Mouse (Mus musculus): ENCODE results near the gene Lrrc26. TPM values are rescaled to one million over a fixed set of nuclear protein-coding genes. Genes with fewer than 3 reads are reported as not detected.
"Not testable (repeated sequence)": the region's sequence is repeated elsewhere in the genome, so short reads cannot be mapped to it uniquely, and the experiment has no call there.

Lrrc26 gene
- polyA plus RNA-seq, 1 experiment from 2014 or later, result 0.46 TPM

DNA sequence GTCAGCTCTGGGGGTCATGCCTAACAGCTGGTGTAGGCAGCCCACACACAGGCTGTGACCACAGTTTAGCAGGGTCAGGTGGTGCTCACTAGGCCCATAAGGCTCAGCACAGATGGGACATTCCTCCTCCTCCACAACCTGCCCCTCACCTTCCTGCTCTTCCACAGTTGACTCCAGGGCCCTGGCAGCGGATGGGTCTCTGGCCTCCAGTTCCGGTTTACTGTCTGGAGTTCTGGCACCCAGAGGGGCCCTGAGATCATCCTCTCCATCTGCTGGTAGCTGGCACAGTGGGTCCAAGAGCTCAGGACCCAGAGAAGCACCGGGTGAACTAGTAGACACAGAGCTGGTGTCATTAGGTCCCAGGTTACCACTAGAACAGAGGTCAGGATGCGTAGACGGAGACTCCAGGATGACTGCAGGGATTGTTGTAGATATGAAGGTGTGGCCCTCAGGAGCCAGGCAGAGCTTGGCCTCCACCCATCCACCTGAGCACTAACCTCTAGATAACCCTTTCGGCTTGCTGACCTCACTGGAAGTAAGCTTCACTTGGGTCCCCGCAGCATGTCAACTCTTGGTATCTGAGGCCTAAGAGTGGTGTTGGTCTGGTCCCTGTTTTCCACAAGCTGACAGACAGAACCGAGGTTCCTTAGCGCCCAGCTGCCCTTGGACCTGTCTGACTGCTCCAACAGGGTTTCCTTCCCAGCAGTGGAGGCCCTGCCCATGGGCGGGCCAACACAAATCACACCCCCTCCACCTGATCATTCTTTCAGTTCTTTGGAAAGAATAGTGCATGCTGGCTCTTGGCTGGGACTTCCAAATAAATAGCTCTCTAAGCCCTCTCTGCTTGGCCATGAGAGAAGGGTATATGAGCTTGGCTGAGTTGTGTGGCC, 43.3 kb upstream of the Lrrc26 start, which contains the start of gene AL732309.1:
Gene AL732309.1, minus strand, starts transcription at position 681 of the 890 bp plus-strand sequence.
- no peak for ATAC-seq (ENCODE audit: insufficient read depth)
- TF ChIP-seq CTCF (IDR thresholded peaks at IDR 0.05; ENCODE audit: low read depth), result no peak
- Histone ChIP-seq H3K27me3 (ENCODE audit: insufficient read depth, low read length) (peaks cover 20% of the 10 kb centered on the region), H3K9me3 (ENCODE audit: low read depth, low read length) (no peaks in the 10 kb centered on the region), H3K4me1 (ENCODE audit: insufficient read depth) (no peaks in the 10 kb centered on the region), H3K36me3 (ENCODE audit: insufficient read depth) (peaks cover 50% of the 10 kb centered on the region), H3K4me2 (no peak within 1 kb of the TSS), H3K4me3 (ENCODE audit: low read depth, low read length) (no peak within 1 kb of the TSS), H3K9ac (no peak within 1 kb of the TSS), H3K27ac (ENCODE audit: low read depth) (no peak within 1 kb of the TSS)
- 84% methylated on average over 10 of the region's 10 CpGs for WGBS
- DNase-seq, result no peak

DNA sequence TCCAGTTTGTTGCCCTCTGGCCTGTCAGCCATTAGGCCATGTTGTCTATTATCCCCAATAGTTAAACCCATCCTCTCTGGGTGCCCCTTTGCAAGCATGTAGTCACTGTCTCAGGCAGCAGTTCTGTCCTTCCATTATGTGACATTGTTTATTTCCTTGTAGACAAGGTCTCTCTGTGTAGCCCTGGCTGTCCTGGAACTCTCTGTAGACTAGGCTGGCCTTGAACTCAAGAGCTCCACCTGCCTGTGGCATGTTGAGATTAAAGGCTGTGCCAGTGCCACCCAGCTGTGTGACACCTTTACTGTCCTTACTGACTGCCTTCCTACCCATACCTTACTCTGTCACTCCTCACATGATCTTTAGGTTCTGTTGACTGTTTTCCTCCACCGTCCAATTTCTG, 37.4 kb upstream of the Lrrc26 start:
- Histone ChIP-seq H3K9me3 (ENCODE audit: low read depth, low read length) (no peaks in the 10 kb centered on the region), H3K27ac (ENCODE audit: low read depth) (no peak overlapping the region), H3K4me3 (ENCODE audit: low read depth, low read length) (no peak overlapping the region), H3K4me2 (no peak overlapping the region), H3K4me1 (ENCODE audit: insufficient read depth) (peaks cover 8% of the 10 kb centered on the region; the same call in 1 of the 2 replicates), H3K36me3 (ENCODE audit: insufficient read depth) (peaks cover 38% of the 10 kb centered on the region), H3K9ac (no peak overlapping the region), H3K27me3 (ENCODE audit: insufficient read depth, low read length) (no peaks in the 10 kb centered on the region)
- peak; percentile 53 for TF ChIP-seq CTCF (IDR thresholded peaks at IDR 0.05; ENCODE audit: low read depth)
- ATAC-seq (ENCODE audit: insufficient read depth) (no peak), DNase-seq (no peak)
- 77% methylated on average over 1 of the region's 1 CpGs for WGBS

DNA sequence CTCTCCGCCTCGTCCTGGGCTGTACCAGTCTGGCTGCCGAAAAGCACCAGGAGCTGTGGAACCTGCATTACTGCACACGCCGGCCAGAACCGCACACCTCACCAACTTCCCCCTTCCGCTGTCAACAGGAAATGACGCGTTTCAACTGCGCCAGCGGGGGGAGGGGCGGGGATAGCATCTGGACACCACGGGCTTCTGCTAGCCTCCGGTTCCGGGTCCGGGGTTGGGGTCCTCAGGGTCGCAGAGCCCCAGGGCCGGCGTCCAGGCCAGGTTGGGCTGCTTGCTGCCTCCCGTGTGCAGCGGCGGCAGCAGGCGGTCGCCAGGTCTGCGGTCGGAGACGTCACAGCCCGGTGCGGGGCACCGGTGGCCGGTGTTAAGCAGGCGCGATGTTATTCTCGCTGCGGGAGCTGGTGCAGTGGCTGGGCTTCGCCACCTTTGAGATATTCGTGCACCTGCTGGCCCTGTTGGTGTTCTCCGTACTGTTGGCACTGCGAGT, 34.4 kb upstream of the Lrrc26 start, which contains the start of gene Tmem203:
Gene Tmem203, plus strand, starts transcription at position 156 of the 496 bp plus-strand sequence.
- H3K27ac ChIP-seq (ENCODE audit: low read depth), result peak within 1 kb of the TSS; percentile 80
- TF ChIP-seq CTCF (IDR thresholded peaks at IDR 0.05; ENCODE audit: low read depth), result no peak
- WGBS, result 0% methylated on average over 39 of the region's 39 CpGs
- H3K4me1 ChIP-seq (ENCODE audit: insufficient read depth), result peaks cover 8% of the 10 kb centered on the region; the same call in 1 of the 2 replicates
- ATAC-seq (ENCODE audit: insufficient read depth) (peak; percentile 90), DNase-seq (peak; percentile 87)
- H3K36me3 ChIP-seq (ENCODE audit: insufficient read depth), result peaks cover 10% of the 10 kb centered on the region; the same call in 1 of the 2 replicates
- H3K4me2 ChIP-seq, result peak within 1 kb of the TSS; percentile 97
- peak within 1 kb of the TSS; percentile 99 for H3K4me3 ChIP-seq (ENCODE audit: low read depth, low read length)
- H3K9me3 ChIP-seq (ENCODE audit: low read depth, low read length), result no peaks in the 10 kb centered on the region
- H3K9ac ChIP-seq, result peak within 1 kb of the TSS; percentile 87
- H3K27me3 ChIP-seq (ENCODE audit: insufficient read depth, low read length), result no peaks in the 10 kb centered on the region

DNA sequence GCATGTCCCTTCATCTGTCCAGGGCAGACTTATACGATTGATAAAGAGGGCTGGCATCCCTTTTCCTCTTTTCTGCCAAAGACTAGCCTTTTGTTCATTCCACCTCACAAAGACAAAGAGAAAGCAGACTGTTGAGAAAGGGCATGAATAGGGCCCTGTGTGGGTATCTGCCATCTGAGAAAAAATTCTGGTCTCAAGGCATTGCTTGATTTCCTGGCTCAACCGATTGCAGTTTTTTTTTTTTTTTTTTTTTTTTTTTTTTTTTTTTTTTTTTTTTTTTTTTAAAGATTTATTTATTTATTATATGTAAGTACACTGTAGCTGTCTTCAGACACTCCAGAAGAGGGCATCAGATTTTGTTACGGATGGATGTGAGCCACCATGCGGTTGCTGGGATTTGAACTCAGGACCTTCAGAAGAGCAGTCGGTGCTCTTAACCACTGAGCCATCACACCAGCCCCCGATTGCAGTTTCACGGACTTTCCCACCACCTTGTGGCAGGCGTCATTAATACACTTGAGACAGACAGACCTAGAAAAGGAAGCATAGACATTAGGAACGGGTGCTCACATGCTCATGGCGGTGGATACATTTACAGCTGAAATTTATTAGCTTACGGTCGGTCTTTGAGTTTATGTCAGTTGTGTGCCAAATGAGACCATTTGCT, 33.1 kb upstream of the Lrrc26 start:
- peak; percentile 68 for DNase-seq
- H3K9ac ChIP-seq, result peak overlapping the region; percentile 87
- H3K27ac ChIP-seq (ENCODE audit: low read depth), result not testable (repeated sequence)

DNA sequence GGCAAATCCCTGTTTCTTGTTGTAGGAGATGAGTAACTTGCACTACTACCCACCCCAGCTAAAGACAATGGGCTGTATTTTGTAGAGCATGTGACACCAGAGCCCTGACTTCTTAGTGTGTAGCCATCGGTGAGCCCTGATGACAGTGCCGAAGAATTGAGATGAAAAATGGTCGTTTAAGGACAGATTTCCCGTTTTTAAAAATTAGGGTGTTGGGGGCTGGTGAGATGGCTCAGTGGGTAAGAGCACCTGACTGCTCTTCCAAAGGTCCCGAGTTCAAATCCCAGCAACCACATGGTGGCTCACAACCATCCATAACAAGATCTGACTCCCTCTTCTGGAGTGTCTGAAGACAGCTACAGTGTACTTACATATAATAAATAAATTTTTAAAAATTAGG, 32.5 kb upstream of the Lrrc26 start:
- ATAC-seq (ENCODE audit: insufficient read depth); H3K27ac ChIP-seq (ENCODE audit: low read depth); DNase-seq; H3K4me3 ChIP-seq (ENCODE audit: low read depth, low read length); H3K4me2 ChIP-seq; H3K4me1 ChIP-seq (ENCODE audit: insufficient read depth); H3K9ac ChIP-seq; H3K9me3 ChIP-seq (ENCODE audit: low read depth, low read length); H3K36me3 ChIP-seq (ENCODE audit: insufficient read depth); H3K27me3 ChIP-seq (ENCODE audit: insufficient read depth, low read length): not testable (repeated sequence)
- WGBS, result 80% methylated on average over 5 of the region's 5 CpGs

More for the DNA sequence above, 33.1 kb upstream of the Lrrc26 start:
- H3K36me3 ChIP-seq (ENCODE audit: insufficient read depth); H3K4me1 ChIP-seq (ENCODE audit: insufficient read depth); H3K9me3 ChIP-seq (ENCODE audit: low read depth, low read length); ATAC-seq (ENCODE audit: insufficient read depth); H3K27me3 ChIP-seq (ENCODE audit: insufficient read depth, low read length): not testable (repeated sequence)
- H3K4me2 ChIP-seq, result peak overlapping the region; percentile 97
- H3K4me3 ChIP-seq (ENCODE audit: low read depth, low read length), result peak overlapping the region; percentile 99
- 55% methylated on average over 12 of the region's 12 CpGs for WGBS
- peak; percentile 47 for TF ChIP-seq CTCF (IDR thresholded peaks at IDR 0.05; ENCODE audit: low read depth)

DNA sequence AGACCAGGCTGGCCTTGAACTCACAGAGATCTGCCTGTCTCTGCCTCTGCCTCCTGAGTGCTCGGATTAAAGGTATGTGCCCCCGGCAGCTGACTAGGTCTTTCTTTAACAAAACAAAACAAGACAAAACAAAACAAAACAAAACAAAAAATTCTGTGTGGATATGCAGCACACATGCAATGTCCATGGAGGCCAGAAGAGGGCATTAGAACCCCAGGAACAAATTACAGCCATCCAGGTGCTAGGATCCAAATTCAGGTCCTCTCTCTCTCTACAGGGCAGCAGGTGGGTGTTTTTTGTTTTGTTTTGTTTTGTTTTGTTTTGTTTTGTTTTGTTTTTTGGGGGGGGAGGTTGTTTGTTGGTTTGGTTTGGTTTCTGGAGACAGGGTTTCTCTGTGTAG, 30.8 kb upstream of the Lrrc26 start:
- H3K4me1 ChIP-seq (ENCODE audit: insufficient read depth), result peaks cover 8% of the 10 kb centered on the region; the same call in 1 of the 2 replicates
- no peaks in the 10 kb centered on the region for H3K9me3 ChIP-seq (ENCODE audit: low read depth, low read length)
- no peak overlapping the region for H3K9ac ChIP-seq
- DNase-seq, result no peak
- no peaks in the 10 kb centered on the region for H3K36me3 ChIP-seq (ENCODE audit: insufficient read depth)
- 53% methylated on average over 2 of the region's 2 CpGs for WGBS
- no peak for ATAC-seq (ENCODE audit: insufficient read depth)
- H3K4me2 ChIP-seq, result no peak overlapping the region
- H3K27me3 ChIP-seq (ENCODE audit: insufficient read depth, low read length), result peaks cover 9% of the 10 kb centered on the region
- peak; percentile 47 for TF ChIP-seq CTCF (IDR thresholded peaks at IDR 0.05; ENCODE audit: low read depth)
- H3K4me3 ChIP-seq (ENCODE audit: low read depth, low read length), result no peak overlapping the region
- H3K27ac ChIP-seq (ENCODE audit: low read depth), result no peak overlapping the region

DNA sequence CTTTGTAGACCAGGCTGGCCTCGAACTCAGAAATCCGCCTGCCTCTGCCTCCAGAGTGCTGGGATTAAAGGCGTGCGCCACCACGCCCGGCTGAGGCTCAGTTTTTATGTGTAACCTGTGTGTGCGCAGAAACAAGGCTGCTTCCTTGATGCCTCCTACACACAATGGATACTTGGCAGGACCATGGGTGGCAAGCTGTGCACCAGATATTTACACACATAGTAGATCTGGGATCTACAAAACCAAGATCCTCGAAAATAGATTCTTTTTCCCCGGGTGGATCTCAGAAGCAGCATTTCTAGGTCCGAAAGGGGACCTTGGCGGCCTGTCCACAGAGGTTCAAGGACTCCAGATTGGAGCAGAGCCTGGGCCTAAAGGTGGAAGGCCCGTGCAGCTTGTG, 27.8 kb upstream of the Lrrc26 start:
- Histone ChIP-seq H3K36me3 (ENCODE audit: insufficient read depth) (no peaks in the 10 kb centered on the region), H3K4me1 (ENCODE audit: insufficient read depth) (no peaks in the 10 kb centered on the region), H3K27ac (ENCODE audit: low read depth) (no peak overlapping the region), H3K4me3 (ENCODE audit: low read depth, low read length) (peak overlapping the region; percentile 74), H3K27me3 (ENCODE audit: insufficient read depth, low read length) (peaks cover 16% of the 10 kb centered on the region), H3K4me2 (peak overlapping the region; percentile 100), H3K9me3 (ENCODE audit: low read depth, low read length) (no peaks in the 10 kb centered on the region), H3K9ac (no peak overlapping the region; the same call in 1 of the 2 replicates)
- WGBS, result 44% methylated on average over 12 of the region's 12 CpGs
- ATAC-seq (ENCODE audit: insufficient read depth) (peak; percentile 9; the same call in 1 of the 2 replicates), DNase-seq (no peak)
- no peak for TF ChIP-seq CTCF (IDR thresholded peaks at IDR 0.05; ENCODE audit: low read depth)

Data from lung, embryonic 14.5 days (tissue).